Mouse (Mus musculus) kidney, postnatal 10 days (tissue): ENCODE measurements around the gene Prtn3.

Experiments used
- DNase-seq: peaks from one replicate; pipeline ENCODE4 v3.0.0; 2021; ENCODE audit warnings: mixed read lengths

Gene Prtn3

DNA sequence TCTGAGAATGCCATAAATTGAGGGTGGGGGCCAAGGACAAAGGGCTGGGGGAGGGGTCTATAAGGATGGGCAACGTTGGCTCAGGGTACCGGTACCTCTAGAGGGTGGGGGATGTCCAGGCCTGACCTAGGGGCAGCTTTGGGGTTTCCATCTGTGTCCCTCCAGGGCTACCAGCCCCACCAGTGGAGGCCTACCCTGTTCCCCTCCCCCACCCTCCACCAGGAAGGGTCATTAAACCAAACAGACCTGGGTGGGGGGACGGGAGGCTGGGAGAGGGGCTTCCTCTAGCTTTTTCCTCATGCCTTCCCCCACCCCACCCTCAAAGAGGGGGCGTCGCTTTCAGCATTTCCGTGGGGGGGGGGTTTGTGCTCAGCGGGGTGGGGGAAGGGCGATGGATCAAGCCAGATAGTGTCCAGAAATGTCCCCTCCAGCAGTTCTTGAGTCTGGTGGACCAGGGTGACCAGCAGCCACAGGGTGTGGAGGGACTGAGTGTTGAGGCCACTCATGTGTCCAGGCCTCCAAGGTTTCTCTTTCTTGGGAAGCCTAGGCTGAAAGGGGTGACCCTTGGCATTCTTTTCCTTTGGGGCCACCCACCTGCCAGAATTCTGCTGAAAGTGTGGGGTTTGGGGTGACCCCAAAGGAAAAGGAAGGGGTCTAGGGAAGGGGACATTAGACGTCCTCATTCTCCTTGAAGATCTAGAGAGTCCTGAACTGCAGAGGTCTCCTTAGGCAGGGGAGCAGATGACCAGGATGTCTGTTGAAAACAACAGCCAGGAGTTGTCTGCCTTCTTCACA lies 54.8 kb downstream of the Prtn3 start:
- DNase-seq: peak; percentile 59

DNA sequence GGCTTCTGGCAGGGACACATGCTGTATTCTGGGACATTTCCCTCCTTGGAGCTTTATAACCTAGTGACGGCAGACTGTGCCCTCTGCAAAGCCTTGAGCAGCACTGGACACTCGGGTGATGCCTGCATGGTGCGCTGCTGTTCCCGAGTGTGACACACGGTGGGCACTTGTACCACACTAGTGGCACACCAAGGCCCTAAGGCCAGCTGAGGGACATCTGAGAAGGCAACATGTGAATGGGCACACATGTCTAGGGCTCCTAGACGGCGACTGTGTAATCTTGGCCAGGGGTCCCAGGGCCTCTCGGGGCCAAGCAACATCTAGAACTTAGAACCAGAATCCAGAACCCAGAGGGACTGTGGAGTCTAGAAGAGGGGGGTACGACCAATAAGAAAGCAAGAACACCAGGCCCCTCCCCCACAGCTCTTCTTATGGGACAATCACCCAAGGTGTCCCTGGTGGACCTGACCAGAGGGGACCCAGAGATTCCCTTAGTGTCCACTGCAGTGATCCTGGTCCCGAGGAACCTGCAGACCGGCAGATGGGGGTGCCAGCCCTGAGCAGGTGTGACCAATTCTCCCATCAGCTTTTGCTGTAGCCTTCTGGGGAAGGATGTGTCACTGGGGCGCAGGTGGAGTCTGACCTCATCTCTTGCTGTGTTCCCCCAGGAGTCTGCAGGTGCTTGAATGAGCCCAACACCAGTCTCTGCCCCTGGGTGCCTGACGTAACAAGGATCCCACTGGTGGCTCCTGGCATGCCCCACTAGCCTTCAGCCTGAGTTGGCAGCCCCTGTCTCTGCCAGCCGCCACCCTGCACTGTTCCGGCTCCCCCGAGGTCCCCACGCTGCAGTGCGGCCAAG lies 55.9 kb downstream of the Prtn3 start:
- DNase-seq: no peak

DNA sequence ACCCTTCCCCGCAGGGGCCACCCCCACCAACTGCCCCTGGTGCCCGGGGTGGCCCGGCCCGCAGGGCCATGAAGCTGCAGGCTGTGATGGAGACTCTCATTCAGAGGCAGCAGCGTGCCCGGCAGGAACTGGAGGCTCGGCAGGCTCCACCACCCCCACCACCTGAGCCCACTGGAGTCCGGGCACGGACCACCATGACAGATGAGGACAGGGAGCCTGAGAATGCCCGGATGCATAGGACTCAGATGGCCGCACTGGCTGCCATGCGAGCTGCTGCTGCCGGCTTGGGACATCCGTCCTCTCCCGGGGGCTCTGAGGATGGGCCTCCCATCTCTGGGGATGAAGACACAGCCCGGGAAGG lies 56.5 kb downstream of the Prtn3 start:
- DNase-seq: no peak

DNA sequence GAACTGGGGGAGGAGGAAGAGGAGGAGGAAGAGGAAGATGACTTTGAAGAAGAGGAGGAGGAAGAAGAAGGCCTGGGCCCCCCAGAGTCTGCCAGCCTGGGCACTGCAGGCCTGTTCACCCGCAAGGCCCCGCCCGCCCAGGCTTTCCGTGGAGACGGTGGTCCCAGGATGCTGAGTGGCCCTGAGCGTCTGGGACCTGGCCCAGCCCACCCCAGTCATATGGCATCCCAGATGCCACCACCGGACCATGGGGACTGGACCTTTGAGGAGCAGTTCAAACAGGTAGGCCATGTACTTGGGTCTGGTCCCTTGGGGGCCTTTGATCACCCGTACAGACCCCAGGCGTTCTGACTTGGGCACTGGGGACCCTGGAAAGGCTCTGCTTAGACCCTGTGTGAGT lies 57.5 kb downstream of the Prtn3 start:
- DNase-seq: no peak

DNA sequence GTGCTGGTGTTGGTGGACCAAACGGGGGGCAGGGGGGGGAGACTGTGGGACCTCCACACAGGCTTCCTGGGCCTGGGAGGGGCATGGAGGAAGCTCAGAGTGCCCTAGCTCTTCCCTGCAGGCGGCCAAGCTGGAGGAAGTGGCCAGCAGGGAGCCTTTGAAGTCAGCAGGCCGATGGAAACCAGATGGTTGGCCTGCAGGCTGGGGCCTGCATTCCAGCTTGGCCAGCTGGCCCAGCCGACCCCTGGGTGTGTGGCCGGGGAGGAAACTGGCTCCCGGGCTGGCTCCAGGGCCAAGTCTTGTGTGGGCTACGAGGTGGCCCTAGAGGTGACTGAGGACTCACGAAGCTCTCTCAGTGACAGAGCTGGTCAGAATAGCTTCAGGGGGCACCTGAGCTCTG lies 58.5 kb downstream of the Prtn3 start:
- peak; percentile 88 for DNase-seq
